Mouse (Mus musculus) adrenal gland, adult 18-20 months (tissue): Measurements from ENCODE around the gene Mgp. TPM values are rescaled to one million over a fixed set of nuclear protein-coding genes. Genes with fewer than 3 reads are reported as not detected.

Experiments used
- DNase-seq, 2 experiments: peaks; one replicate each; pipeline ENCODE4 v3.0.0; 2021 to 2022; ENCODE audit warnings: low spot score in 2 of 2
- long read RNA-seq, 2 experiments: library from polyadenylated mRNA; stranded (forward); transcript quantifications; one replicate each; pipeline ENCODE4 v2.0.0; 2021
- total RNA-seq, 2 experiments: library from RNA; stranded (reverse); gene quantifications; 1 replicate in 1 of 2; 2 replicates in 1 of 2; pipeline ENCODE4 v1.2.3; 2021

Gene Mgp
- 100 to 1,000 TPM; 192 to 202 TPM for total RNA-seq
- long read RNA-seq, experiment 1, transcript Mgp-201 (4 exons, 617 nt): major isoform, 11 of 13 reads
- long read RNA-seq, experiment 1, partial matches to known transcripts: 1 of 13 reads
- long read RNA-seq, experiment 1, other reads (novel, unspliced or antisense): 1 of 13 reads
- long read RNA-seq, experiment 2, transcript Mgp-201 (4 exons, 617 nt): major isoform, 81 of 84 reads
- long read RNA-seq, experiment 2, partial matches to known transcripts: 2 of 84 reads
- long read RNA-seq, experiment 2, other reads (novel, unspliced or antisense): 1 of 84 reads

DNA sequence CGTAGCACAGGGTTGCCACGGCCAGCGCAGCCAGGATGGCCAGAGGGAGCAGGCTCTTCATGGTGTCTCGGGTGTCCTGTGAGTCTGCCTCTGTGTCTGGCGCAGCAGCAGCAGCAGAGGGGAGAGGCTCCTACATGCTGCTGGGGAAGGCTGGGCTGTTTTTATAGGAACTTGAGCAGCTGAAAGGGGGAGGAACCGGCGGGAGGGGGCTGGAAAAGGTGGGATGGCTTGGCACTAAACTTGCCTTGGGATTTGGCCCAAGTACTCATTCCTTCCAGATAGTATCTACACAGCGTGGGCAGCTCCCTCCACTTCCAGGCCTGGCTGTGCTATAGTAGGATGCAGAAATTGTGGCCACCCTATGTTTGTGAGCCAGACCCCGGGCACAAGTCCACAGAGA lies at the start of gene Mgp:
Mgp (minus strand) TSS at position 154 of the 400 bp plus-strand sequence.
- DNase-seq: no peak

DNA sequence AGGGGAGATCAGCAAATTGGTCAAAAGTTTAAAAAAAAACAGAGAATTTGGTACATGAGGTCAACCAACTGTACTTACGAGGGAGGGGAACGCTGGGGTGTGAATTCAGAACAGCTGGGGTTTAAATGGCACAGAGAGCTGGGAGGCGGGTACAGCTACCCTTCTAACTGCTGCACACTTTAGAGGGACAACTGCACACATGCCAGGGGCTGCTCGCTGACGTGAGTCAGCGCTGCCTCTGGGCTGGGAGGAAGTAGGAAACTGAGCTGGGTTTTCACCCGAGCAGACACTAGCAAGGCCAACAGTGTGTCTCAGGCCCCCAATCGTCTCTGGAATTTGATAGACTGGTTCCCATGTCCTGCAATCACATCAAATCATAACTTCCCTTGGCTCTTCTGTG lies 49.4 kb upstream of the Mgp start:
- DNase-seq: no peak

DNA sequence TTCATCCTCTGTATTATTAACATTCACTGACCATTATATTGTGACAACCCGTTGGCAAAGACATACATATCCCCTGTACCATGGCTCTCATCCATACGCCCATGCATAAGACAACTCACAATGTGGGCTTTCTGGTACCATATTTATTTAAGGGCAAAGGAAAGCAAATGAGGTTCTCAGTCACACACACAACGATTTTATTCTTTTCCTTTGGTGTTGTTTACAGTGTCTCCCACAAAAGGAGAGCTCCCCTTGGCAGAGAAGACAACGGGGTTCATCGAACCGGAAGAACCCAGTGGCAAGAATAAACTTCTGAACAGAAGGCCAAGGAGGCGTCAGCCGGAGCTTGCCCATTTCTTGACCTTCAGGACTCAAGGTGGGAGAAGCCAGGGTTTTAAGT lies 47.9 kb upstream of the Mgp start, which contains the start of gene Pde6h:
Pde6h (plus strand) TSS at position 301 of the 400 bp plus-strand sequence.
- DNase-seq: no peak

DNA sequence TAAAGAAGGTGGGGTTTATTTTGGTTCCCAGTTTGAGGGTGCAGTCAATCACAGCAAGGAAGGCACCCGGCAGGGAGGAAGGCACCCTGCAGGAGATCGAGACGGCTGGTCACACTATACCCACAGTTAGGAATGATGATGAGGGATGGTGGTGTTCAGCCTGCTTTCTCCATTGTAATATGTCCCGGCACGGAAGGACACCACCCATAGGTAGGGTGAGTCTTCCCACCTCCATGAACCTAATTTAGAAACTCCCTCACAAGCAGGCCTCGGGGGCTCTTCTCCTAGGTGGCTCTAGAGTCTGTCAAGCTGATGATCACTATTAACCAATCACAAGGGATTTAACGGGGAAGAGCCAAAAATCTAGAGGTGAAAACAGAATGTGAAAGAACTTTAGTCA lies 47.2 kb upstream of the Mgp start:
- DNase-seq: no peak

DNA sequence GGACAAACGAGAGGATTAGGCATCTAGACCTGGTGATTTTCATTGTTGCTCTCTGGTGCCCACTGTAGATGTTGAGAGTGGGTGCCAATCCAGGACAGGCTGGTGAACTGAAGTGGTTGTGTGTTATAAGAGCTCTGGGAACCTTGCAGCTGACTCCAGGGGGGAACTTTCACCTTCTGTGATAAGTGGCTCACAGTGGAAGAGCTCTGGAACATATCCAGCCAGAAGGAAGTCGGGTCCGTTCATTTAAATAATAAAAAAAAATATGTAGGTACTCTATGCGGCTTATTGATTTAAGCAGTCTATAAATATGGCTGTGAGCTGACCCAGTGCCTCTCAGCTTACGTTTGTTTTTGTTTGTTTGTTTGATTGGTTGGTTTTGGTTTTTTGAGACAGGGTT lies 46.5 kb upstream of the Mgp start, which contains the start of gene Erp27:
Erp27 (minus strand) TSS at position 101 of the 400 bp plus-strand sequence.
- no peak for DNase-seq

DNA sequence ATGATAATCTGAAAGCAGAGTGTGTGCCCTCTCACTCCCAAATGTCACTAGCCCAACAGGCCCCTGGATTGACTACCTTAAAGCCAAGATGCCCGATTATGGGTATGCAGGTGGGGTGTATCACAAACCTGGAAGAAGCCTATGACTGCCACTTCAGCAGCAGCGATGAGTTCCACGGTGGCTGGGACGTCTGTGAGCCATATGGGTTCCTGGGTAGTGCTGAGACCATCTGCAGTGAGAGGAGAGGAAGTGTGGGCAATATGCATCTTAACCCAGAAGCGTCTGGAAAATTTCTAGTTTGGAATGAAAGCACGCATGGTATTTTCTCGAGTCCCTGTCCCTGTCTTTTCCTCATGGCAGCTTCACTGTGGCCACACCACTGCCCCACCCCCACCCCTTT lies 46.0 kb upstream of the Mgp start:
- no peak for DNase-seq

DNA sequence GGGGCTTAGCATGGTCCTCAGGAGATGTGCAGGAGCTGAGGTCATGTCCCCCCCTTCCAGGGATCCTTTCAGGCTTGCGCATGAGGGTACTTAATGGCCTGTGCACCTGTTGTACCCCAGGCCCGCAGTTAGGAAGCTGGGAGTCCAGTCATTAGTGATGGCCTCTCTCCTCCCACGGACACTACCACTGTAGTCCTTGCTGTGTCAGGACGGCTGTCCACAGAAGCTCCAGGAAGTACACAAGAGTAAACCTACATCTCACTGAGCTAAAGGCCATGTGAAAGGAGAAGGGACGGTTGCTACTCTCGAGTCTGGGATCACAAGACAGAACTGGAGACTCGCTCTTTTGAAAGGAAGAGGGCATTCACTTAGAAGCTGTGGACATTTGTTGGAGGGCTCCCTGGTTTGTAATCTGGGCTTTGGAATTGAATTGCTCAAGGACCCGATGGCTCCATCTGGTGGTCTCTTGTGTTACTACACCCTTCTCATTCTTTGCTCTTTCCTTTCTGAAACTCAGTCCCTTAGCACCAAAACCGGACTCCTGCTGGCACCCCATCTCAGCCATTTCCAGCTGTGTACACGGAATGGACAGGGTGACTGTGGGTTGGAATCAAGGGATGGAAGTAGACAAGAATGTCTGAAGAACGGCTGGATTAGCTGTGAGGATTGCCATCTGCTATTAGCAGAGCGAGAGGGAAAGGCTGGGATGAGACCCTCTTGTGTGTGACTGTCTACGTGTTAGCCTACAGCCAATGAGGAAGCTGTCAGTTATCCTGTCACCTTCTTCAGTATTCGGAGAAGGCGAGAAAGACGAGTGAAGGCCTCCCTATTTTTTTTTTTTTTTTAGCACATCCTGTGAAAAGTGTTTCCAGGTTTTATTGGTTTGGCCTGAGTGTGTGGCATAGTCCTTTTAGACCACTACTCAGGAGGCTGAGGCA lies 45.0 kb upstream of the Mgp start:
- DNase-seq: peak; percentile 69 to 76

DNA sequence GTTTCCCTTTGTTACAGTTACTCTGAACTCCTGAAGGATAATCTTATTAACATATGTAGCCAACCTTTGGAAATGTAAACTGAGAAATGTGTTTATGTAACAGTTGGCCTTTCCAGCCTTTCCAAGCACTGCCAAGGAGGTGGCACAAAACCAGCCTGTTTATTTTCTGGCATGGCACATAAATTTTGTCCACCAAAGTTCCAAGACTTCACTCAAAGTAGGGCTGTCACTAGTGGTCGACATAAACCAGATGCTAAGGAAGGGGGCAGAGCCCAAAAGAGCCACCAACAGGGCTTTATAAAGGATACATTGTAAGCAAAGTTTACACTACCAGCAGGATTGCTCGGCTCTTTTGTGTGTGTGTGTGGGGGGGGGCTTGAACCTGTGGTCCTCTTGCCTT lies 42.3 kb upstream of the Mgp start:
- no peak for DNase-seq

DNA sequence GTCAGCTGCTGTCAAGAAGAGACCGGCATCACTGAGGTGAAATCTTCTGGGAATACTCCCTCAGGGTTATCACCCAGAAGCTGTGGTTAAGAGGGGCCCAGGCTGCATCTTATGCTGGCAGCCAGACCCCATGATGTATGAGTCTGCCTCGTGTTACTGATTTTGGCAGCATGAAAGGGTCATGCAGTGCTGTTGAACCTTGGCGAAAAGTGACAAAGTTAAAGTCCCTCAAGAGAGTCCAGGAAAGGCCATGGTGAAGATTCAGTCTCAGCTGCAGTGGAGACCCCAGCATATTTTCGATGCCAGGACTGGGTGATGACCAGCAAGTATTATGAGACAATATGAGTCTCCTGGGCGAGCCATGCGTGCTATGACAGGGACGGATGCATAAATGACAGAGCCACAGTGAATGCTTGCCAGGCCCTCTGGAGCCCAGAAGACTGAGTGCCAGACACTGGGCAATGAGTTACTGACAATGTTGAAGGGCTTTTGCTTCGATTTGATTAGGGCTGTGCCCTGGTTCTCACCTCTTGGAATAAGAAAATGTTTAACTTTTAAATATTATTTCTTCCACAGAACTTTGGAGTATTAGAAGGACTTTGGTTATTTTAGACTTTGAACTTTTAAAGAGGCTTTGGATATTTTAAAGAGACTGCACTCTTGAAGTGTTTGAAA lies 40.2 kb upstream of the Mgp start:
- DNase-seq: no peak

DNA sequence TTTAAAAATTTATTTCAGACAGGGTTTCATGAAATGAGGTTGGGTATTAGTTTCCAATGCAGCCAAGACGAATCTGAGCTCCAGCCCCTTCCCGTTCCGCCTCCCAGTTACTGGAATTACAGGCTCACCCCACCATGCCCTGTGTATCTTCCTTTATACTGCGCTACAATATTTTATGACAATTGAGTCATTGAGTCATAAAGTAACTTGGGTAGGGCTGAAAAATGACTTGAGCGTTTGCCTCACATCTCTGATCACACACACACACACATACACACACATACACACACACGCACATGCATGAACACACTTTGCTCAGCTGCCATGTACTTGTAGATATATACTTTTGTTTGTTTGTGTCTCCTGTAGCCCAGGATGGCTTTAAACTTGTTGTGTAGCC lies 38.6 kb upstream of the Mgp start:
- no peak for DNase-seq

DNA sequence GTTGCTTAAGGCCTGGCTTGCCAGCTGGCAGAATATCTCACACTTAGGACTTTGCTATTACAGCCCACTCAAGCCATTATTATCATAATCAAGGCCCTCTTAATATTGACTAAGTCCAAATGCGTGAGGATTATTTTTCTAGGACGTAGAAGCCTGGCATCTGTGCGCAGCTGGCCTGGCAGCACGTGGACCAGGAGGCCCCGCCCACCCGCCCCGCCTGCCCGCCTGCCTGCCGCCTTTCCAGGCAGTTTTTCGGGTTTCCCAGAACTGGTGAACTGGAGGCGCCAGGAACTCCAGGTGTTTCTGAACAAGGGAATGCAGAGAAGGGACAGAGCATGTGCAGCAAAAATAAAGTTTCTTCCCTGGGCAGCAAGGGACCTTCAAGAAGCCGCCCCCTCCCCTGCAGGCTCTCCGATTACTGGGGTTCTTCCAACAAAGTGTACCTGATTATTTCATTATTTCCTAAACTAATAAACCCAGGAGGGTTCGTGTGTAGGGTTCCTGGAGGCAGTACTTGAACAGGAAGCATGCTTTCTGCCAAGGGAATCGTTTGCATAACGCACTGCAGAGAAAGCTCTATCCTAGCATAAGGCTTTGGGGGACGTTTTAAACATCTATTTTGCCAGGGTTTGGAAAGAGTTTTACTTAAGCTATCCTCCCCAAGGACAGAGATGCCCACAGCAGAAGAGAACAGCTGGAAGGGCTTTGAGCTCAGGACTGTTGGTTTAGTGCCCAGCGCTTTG lies 37.9 kb upstream of the Mgp start:
- DNase-seq: no peak

DNA sequence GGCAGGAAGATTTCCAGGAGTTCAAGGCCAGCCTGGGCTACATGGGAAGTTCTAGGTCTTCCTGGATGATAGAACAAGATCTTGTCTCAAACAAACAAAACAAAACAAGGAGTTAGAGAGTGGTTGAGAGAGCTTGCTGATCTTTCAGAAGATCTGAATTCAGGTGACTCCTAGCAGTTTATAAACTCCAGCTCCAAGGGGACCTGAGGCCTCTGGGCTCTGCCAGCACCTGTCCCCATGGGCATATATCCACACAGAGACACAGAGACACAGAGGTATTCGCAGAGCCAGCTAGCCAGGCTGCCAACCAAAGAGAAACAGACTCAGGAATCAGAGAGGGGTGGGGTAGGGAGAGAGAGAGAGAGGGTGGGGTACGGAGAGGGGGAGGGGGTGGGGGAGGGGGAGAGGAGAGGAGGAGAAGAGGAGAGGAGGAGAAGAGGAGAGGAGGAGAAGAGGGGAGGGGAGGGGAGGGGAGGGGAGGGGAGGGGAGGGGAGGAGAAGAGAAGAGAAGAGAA lies 37.2 kb upstream of the Mgp start:
- no peak for DNase-seq

DNA sequence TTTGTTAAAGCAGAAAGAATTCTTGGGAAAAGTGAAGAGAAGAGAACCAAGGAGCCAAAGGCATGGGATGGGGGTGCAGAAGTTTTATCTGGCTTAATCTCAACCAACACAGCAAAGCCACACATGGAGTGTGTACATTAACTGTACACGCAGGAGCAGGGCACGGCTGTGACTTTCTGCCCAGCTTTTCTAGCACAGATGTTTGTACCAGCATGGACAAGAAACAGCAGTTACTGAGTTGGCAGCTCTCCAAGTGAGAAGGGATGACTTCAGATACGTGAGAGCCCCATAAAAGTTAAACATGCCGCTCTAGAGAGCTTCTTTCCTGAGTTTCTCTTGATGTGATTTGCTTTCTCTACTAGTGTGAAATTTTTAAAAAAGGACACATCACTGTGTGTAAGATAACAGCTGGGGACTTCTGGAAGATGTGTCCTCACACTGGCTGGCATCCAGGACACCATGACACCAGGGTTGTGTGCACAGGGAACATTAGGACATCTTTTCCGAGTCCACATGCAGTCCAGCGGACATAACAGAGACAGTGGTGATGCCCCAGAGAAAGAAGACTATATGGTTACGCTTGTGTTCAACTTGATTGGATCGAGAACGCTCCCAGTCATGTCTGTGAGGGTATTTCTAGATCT lies 34.7 kb upstream of the Mgp start:
- no peak for DNase-seq

DNA sequence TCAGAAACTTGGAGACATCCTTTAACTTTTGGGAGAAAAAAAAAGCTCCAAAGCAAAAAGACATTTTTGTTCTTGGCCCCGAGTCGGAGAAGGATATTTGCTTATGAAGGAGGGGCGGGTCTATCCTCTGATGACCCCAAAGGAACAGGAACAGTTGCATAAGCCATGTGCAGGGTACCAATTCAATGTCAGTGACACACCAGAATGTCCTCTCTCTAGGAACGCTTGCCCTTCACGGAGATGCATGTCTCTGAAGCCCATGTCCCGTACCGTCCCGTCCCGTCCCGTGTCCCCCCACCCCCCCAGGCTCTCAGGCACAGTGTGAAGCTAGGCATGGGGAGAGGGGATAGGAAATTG lies 31.3 kb upstream of the Mgp start:
- DNase-seq: no peak

DNA sequence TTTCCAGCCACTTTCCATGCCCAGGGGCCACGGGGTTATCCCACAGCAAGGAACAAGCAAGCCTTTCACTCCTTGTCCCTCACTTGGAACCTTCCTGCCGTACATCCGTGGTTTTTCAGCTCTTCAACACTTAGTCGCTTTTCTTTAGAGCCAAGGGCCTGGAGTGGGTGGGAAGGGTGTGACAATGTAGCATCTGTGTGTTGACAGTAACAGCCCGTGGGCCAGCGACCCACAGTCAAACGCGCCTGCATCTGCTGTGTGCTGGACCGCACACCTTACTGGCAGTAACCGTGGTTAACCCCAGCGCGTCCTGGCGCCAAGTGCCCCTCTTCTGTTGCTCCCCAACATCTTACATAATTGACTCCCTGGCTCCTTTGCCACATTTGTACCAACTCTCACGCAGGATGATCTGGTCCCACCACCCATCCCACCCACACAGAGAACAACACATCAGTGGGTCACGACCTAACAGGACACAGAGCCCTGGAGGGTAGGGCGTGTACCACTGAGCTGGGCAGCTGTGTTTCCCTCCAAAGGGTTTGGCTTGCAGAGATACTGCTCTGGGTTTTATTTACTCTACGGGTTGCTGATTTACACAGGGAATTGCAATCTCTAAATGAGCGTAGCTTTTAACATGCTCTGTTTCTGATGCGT lies 30.8 kb upstream of the Mgp start:
- DNase-seq: no peak

DNA sequence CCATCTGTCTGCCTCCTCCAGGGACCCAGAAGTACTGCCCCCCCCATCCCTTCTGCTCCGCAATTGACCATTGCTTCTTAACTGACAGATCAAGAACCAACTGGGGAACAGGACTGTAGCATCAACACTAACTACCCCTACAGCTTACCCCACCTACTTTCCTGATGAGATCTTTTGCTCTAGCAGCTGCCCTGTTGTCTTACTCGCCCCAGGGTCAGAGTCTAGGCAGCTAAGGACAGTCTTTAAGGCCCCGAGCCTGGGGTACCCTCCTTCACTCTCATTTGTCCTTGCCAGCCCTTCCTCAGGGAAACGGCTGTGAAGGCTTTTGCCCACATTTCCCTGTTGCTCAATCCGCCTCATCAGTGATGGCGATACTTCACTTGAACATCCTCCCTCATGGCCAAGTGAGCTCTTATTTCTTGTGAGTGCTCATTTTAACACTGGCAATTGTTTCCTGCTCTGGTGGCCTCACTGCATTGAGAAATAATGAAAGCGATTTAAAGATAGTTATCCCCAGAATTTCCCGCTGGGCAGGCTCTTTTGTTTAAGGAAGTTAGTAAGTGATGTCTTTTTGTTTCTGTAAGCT lies 28.4 kb upstream of the Mgp start:
- no peak for DNase-seq

DNA sequence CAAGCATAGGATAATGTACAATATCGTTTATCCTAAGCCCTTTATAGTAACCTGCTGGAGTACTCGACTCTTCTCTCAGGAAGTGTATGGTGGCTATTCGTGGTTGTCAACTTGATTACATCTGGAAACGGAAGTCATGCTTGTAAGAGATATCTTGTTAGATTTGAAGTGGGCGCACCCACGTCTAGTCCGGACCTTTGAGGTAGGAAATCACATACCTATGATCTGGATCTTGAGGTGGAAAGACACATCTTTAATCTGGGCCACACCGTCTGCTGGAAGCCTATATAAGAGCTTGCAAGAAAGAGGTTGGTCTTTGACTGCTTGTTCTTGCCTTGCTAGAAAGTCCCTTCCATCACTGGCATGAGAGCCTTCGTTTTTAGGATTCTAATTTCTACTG lies 26.9 kb upstream of the Mgp start:
- no peak for DNase-seq

DNA sequence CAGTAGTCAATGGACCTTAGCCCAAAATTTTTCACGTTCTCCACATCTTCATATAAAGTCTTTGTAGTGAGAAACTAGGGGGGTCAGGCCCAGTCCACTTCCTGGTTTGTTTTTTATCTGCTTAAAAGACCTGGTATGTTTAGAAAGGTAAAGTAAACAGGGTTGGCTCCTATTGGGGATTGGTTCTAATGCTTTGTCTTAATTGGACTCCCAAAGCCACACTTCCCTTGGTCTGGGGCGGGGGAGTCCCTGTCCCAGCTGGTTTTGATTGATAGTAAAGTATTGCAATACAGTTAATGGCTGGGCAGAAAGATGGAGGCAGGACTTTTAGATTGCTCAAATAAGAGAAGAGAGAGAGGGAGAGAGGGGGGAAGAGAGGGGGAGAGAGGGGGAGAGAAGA lies 25.4 kb upstream of the Mgp start:
- no peak for DNase-seq

DNA sequence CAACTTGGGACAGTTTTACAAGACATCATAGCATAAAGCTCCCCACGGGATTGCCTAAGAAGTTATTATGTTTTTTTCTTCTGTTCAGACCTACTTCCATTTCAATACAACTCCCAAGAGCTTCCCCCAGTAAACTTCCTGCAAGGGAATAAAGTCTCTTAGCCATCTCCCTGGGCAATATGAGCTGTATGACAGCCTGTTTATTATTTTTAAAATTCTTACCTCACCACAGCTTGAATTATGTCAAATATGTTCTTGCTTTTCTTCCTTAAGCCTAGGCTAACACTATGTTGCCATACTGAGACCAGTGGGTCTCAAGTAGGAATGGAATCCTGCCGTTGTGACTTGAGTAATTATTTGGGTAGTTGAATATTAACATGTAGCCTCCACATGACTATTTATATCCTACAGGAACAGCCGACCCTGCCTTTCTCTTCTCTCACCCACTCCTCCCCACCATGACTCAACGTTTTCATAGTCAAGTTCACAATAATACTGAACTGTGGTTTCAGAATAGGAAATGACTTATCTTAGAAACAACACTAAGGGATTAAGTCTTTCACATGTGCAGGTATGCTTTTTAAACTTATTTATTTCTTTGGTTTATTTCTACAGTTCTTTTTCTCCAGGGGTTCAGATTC lies 24.9 kb upstream of the Mgp start:
- no peak for DNase-seq
